In the genomic region with DNA sequence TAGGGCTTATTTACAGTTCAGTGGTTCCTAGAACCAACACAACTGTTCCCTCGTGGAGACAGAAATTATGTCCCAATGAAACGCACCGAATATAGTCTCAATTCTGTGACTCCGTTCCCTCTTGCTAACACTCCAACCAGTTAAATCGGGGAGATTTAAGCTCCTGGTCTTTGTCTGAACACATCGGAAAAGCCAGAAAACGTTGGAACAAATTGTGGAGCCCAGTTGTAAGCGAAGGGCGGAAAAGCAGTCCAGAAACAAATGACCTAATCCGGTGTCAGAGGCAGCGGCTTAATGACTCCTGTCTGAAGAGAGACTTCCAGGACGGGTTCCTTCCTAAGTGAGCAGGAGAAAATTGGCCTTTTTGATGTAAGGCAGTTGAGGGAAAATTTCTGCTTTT, we compare ENCODE assay signal across 8 mouse cellular contexts.
DNase-seq lines count a peak whose midpoint lies in the region; ATAC-seq and TF ChIP-seq lines count a peak whose summit lies in the region.

No protein-coding gene starts in this region.

- H3K27me3 ChIP-seq in heart, embryonic 16.5 days (ENCODE audit: control insufficient read depth, insufficient read depth, low read length) = no peaks in the 10 kb centered on the region
- H3K27me3 ChIP-seq in limb, embryonic 14.5 days (ENCODE audit: control insufficient read depth, insufficient read depth, low read length) = no peaks in the 10 kb centered on the region
- no peaks in the 10 kb centered on the region for H3K27me3 ChIP-seq in neural tube, embryonic 12.5 days (replicated peaks)

- no peak for ATAC-seq in heart, embryonic 16.5 days (replicated peaks; ENCODE audit: extremely low read depth, insufficient read depth, low FRiP score)
- ATAC-seq in limb, embryonic 14.5 days (ENCODE audit: low FRiP score, low read depth) = no peak
- ATAC-seq in neural tube, embryonic 12.5 days (ENCODE audit: low FRiP score, low read depth) = no peak

- H3K36me3 ChIP-seq in heart, embryonic 16.5 days (ENCODE audit: control insufficient read depth, insufficient read depth) = no peaks in the 10 kb centered on the region
- no peaks in the 10 kb centered on the region for H3K36me3 ChIP-seq in limb, embryonic 14.5 days (ENCODE audit: control insufficient read depth, insufficient read depth, low read length)
- H3K36me3 ChIP-seq in neural tube, embryonic 12.5 days = no peaks in the 10 kb centered on the region

- H3K27ac ChIP-seq in heart, embryonic 16.5 days (ENCODE audit: low read length) = peak overlapping the region; percentile 80
- peak overlapping the region; percentile 27; the same call in 1 of the 2 replicates for H3K27ac ChIP-seq in limb, embryonic 14.5 days (replicated peaks; ENCODE audit: low read depth, low read length)
- H3K27ac ChIP-seq in neural tube, embryonic 12.5 days = no peak overlapping the region

- 20% methylated on average over 12 of the region's 12 CpGs for WGBS in heart, embryonic 16.5 days
- 6% methylated on average over 12 of the region's 12 CpGs for WGBS in limb, embryonic 14.5 days
- WGBS in neural tube, embryonic 12.5 days = 16% methylated on average over 12 of the region's 12 CpGs

- DNase-seq in embryo, embryonic 10 days (ENCODE audit: low spot score) = peak; percentile 64
- no peak for DNase-seq in embryo, embryonic 9.5 days (ENCODE audit: extremely low spot score)
- DNase-seq in limb, embryonic 14.5 days (ENCODE audit: low spot score) = peak; percentile 55
- no peak for DNase-seq in thymus, postnatal 4 days
- DNase-seq in natural killer cell, adult 2 months (ENCODE audit: low spot score in 2 of 2) = no peak
- DNase-seq in cerebellum, adult 11 months = no peak

- peak overlapping the region; percentile 39 for H3K4me3 ChIP-seq in heart, embryonic 16.5 days (ENCODE audit: low read length)
- H3K4me3 ChIP-seq in limb, embryonic 14.5 days (replicated peaks; ENCODE audit: low read length) = peak overlapping the region; percentile 17
- H3K4me3 ChIP-seq in neural tube, embryonic 12.5 days = no peak overlapping the region; the same call in 1 of the 2 replicates

- peak overlapping the region; percentile 64 for H3K9ac ChIP-seq in heart, embryonic 16.5 days (ENCODE audit: low read length)
- H3K9ac ChIP-seq in limb, embryonic 14.5 days (ENCODE audit: low read depth, low read length, severe bottlenecking) = 0 out of 2 replicates have a peak overlapping the region, but pooled peaks have one; percentile 31
- H3K9ac ChIP-seq in neural tube, embryonic 12.5 days = no peak overlapping the region

- H3K9me3 ChIP-seq in heart, embryonic 16.5 days (replicated peaks; ENCODE audit: control insufficient read depth, low read length) = no peaks in the 10 kb centered on the region
- H3K9me3 ChIP-seq in limb, embryonic 14.5 days (ENCODE audit: control insufficient read depth, low read length) = no peaks in the 10 kb centered on the region
- peaks cover 3% of the 10 kb centered on the region; the same call in 1 of the 2 replicates for H3K9me3 ChIP-seq in neural tube, embryonic 12.5 days

- peaks cover 17% of the 10 kb centered on the region for H3K4me1 ChIP-seq in heart, embryonic 16.5 days (ENCODE audit: control insufficient read depth, insufficient read depth, low read length)
- peaks cover 22% of the 10 kb centered on the region for H3K4me1 ChIP-seq in limb, embryonic 14.5 days (ENCODE audit: control insufficient read depth, insufficient read depth, low read length)
- peaks cover 4% of the 10 kb centered on the region for H3K4me1 ChIP-seq in neural tube, embryonic 12.5 days

- H3K4me2 ChIP-seq in heart, embryonic 16.5 days (ENCODE audit: low read depth, low read length) = peak overlapping the region; percentile 67
- peak overlapping the region; percentile 51 for H3K4me2 ChIP-seq in limb, embryonic 14.5 days (replicated peaks; ENCODE audit: low read depth, low read length, severe bottlenecking)
- peak overlapping the region; percentile 50 for H3K4me2 ChIP-seq in neural tube, embryonic 12.5 days (replicated peaks)

- no peak for TF ChIP-seq POLR2A in limb, embryonic 14.5 days (IDR thresholded peaks at IDR 0.05; ENCODE audit: borderline replicate concordance, extremely low read depth, insufficient read depth, insufficient read length)

Comparison
In these comparisons a context has a peak if more than half of its experiments do, and no peak if none do; other contexts are left out.
1. DNase-seq: peak in embryo, embryonic 10 days (single experiment) and limb, embryonic 14.5 days (single experiment); none in embryo, embryonic 9.5 days (single experiment), thymus, postnatal 4 days (single experiment), natural killer cell, adult 2 months (0 of 2) and cerebellum, adult 11 months (single experiment).
2. Peak in every context shown above with its lines, with median percentiles within 50 percentile points of each other: H3K4me2 ChIP-seq.